Mouse (Mus musculus): Measurements from ENCODE around the gene Rnf17. TPM values are rescaled to one million over a fixed set of nuclear protein-coding genes. Genes with fewer than 3 reads are reported as not detected.

Gene Rnf17
- total and polyA plus RNA-seq, 3 experiments: not detected

- Histone ChIP-seq H3K9me3 (replicated peaks; ENCODE audit: low read length) (no peaks in the 10 kb centered on the region), H3K36me3 (replicated peaks in 1 of 2; ENCODE audit: control insufficient read depth in 1 of 2, insufficient read depth in 1 of 2, low read length in 1 of 2) (no peaks in the 10 kb centered on the region), H3K4me2 (ENCODE audit: insufficient read depth, low read depth, poor library complexity, severe bottlenecking) (no peak overlapping the region), H3K27me3 (replicated peaks) (no peaks in the 10 kb centered on the region), H3K4me1 (ENCODE audit: control insufficient read depth in 1 of 2, insufficient read depth in 2 of 2) (peaks cover 3 to 7% of the 10 kb centered on the region in 2 experiments; a peak in 2 of 4 replicates), H3K79me2 (replicated peaks; ENCODE audit: control insufficient read depth, extremely low read depth, insufficient read depth, poor library complexity, severe bottlenecking) (no peaks in the 10 kb centered on the region), H3K4me3 (replicated peaks in 1 of 3; ENCODE audit: low read depth in 2 of 3, low read length in 2 of 3, poor library complexity in 1 of 3) (no peak overlapping the region), H3K9ac (ENCODE audit: insufficient read depth, low read depth) (no peak overlapping the region), H3K27ac (ENCODE audit: insufficient read depth, low read depth) (no peak overlapping the region)
- peak; percentile 3 for DNase-seq (ENCODE audit: extremely low read depth)
- dilution Hi-C loops (cut with MboI; ENCODE audit: extremely low pct_ligation_motif_present, extremely low pct_unique_long_range_greater_than_20kb, low sequenced_read_pairs) (no loop called here), in situ Hi-C loops (cut with MboI; ENCODE audit: low pct_ligation_motif_present, low pct_unique_long_range_greater_than_20kb, low sequenced_read_pairs) (no loop called here)
- TF ChIP-seq MAZ (IDR thresholded peaks at IDR 0.05; ENCODE audit: low read depth, low read length) (no peak), CHD1 (IDR thresholded peaks at IDR 0.05; ENCODE audit: low read depth, low read length) (no peak), JUND (conservative IDR thresholded peaks at IDR 0.05; ENCODE audit: low read depth, low read length) (no peak), SMC3 (IDR thresholded peaks at IDR 0.05; ENCODE audit: low read depth, low read length) (no peak), RAD21 (IDR thresholded peaks at IDR 0.05; ENCODE audit: low read depth, low read length) (no peak)
Observed at GRCm38 (mm10) chr14:56514775-56515174, 112.4 kb downstream of the Rnf17 start.

GRCm38 (mm10) chr14:56530788-56531187 lies 128.4 kb downstream of the Rnf17 start:
- Histone ChIP-seq H3K9ac (ENCODE audit: insufficient read depth, low read depth) (no peak overlapping the region), H3K36me3 (replicated peaks in 1 of 2; ENCODE audit: control insufficient read depth in 1 of 2, insufficient read depth in 1 of 2, low read length in 1 of 2) (peaks cover 42 to 68% of the 10 kb centered on the region in 2 experiments), H3K27ac (ENCODE audit: insufficient read depth, low read depth) (no peak overlapping the region), H3K9me3 (replicated peaks; ENCODE audit: low read length) (no peaks in the 10 kb centered on the region), H3K4me1 (ENCODE audit: control insufficient read depth in 1 of 2, insufficient read depth in 2 of 2) (no peaks in the 10 kb centered on the region), H3K27me3 (replicated peaks) (no peaks in the 10 kb centered on the region), H3K4me3 (replicated peaks in 1 of 3; ENCODE audit: low read depth in 2 of 3, low read length in 2 of 3, poor library complexity in 1 of 3) (no peak overlapping the region), H3K4me2 (ENCODE audit: insufficient read depth, low read depth, poor library complexity, severe bottlenecking) (no peak overlapping the region), H3K79me2 (replicated peaks; ENCODE audit: control insufficient read depth, extremely low read depth, insufficient read depth, poor library complexity, severe bottlenecking) (no peaks in the 10 kb centered on the region)
- dilution Hi-C loops (cut with MboI; ENCODE audit: extremely low pct_ligation_motif_present, extremely low pct_unique_long_range_greater_than_20kb, low sequenced_read_pairs) (no loop called here), in situ Hi-C loops (cut with MboI; ENCODE audit: low pct_ligation_motif_present, low pct_unique_long_range_greater_than_20kb, low sequenced_read_pairs) (no loop called here)
- no peak for DNase-seq (ENCODE audit: extremely low read depth)
- TF ChIP-seq USF2 (conservative IDR thresholded peaks at IDR 0.05; ENCODE audit: low read depth, low read length): no peak
- TF ChIP-seq CHD1 (IDR thresholded peaks at IDR 0.05; ENCODE audit: low read depth, low read length): no peak
- no peak for TF ChIP-seq NRF1 (IDR thresholded peaks at IDR 0.05; ENCODE audit: low read depth, low read length)
- no peak for TF ChIP-seq NELFE (IDR thresholded peaks at IDR 0.05; ENCODE audit: low read depth, low read length)
- no peak for TF ChIP-seq SIN3A (IDR thresholded peaks at IDR 0.05; ENCODE audit: low read length)
- no peak for TF ChIP-seq HCFC1 (IDR thresholded peaks at IDR 0.05; ENCODE audit: low read depth, low read length)
- TF ChIP-seq IRF4 (IDR thresholded peaks at IDR 0.05; ENCODE audit: low read depth, low read length): no peak
- no peak for TF ChIP-seq ZMIZ1 (IDR thresholded peaks at IDR 0.05; ENCODE audit: low read depth, low read length)
- no peak for TF ChIP-seq CTCF (conservative IDR thresholded peaks at IDR 0.05 in 1 of 2, IDR thresholded peaks at IDR 0.05 in 1 of 2; ENCODE audit: low read depth in 2 of 2, low read length in 2 of 2)

GRCm38 (mm10) chr14:56544946-56545345 lies 142.6 kb downstream of the Rnf17 start:
- Histone ChIP-seq H3K9me3 (replicated peaks; ENCODE audit: low read length) (no peaks in the 10 kb centered on the region), H3K79me2 (replicated peaks; ENCODE audit: control insufficient read depth, extremely low read depth, insufficient read depth, poor library complexity, severe bottlenecking) (no peaks in the 10 kb centered on the region), H3K4me3 (replicated peaks in 1 of 3; ENCODE audit: low read depth in 2 of 3, low read length in 2 of 3, poor library complexity in 1 of 3) (no peak overlapping the region), H3K9ac (ENCODE audit: insufficient read depth, low read depth) (no peak overlapping the region), H3K27me3 (replicated peaks) (no peaks in the 10 kb centered on the region), H3K36me3 (replicated peaks in 1 of 2; ENCODE audit: control insufficient read depth in 1 of 2, insufficient read depth in 1 of 2, low read length in 1 of 2) (peaks cover 30 to 54% of the 10 kb centered on the region in 2 experiments), H3K4me2 (ENCODE audit: insufficient read depth, low read depth, poor library complexity, severe bottlenecking) (no peak overlapping the region), H3K4me1 (ENCODE audit: control insufficient read depth in 1 of 2, insufficient read depth in 2 of 2) (peaks cover 0 to 5% of the 10 kb centered on the region in 2 experiments; a peak in 1 of 4 replicates), H3K27ac (ENCODE audit: insufficient read depth, low read depth) (no peak overlapping the region)
- in situ Hi-C loops (cut with MboI; ENCODE audit: low pct_ligation_motif_present, low pct_unique_long_range_greater_than_20kb, low sequenced_read_pairs) (no loop called here), dilution Hi-C loops (cut with MboI; ENCODE audit: extremely low pct_ligation_motif_present, extremely low pct_unique_long_range_greater_than_20kb, low sequenced_read_pairs) (no loop called here)
- TF ChIP-seq MYC (IDR thresholded peaks at IDR 0.05; ENCODE audit: low read depth, low read length) (no peak), BHLHE40 (IDR thresholded peaks at IDR 0.05; ENCODE audit: low read depth, low read length) (no peak), CHD1 (IDR thresholded peaks at IDR 0.05; ENCODE audit: low read depth, low read length) (no peak)
- DNase-seq (ENCODE audit: extremely low read depth): no peak

Data from CH12.LX (cell line).